Comparison of ENCODE assay signal across 16 mouse cellular contexts in the genomic region with DNA sequence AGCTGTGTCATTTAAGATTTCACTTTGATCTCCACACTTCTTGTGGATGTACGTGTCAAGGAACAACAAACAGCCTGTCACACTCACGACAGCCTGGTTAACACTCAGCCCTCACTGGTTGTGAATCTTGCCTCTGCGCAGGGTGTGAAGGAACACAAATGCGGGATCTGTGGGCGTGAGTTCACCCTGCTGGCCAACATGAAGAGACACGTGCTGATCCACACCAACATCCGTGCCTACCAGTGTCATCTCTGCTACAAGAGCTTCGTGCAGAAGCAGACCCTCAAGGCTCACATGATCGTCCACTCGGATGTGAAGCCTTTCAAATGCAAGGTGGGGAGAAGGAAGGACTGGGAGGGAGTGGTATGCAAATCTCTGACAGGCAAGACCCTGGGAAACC. TPM values are rescaled to one million over a fixed set of nuclear protein-coding genes. Genes with fewer than 3 reads are reported as not detected.
"Had no signal": no experiment of that assay in that cellular context is flagged by ENCODE, and none has a peak within 500 bp of the region (broad histone marks: within the 10 kb centered on the region; RNA-seq: fewer than 3 reads in every experiment).

No protein-coding gene starts in this region.

- H3K36me3 ChIP-seq: limb, embryonic 12.5 days; liver, embryonic 13.5 days; lung, embryonic 15.5 days; midbrain, embryonic 13.5 days; neural tube, embryonic 12.5 days had no signal

- H3K27me3 ChIP-seq: limb, embryonic 12.5 days; liver, embryonic 13.5 days; lung, embryonic 15.5 days; midbrain, embryonic 13.5 days; neural tube, embryonic 12.5 days had no signal

- H3K27ac ChIP-seq: limb, embryonic 12.5 days; liver, embryonic 13.5 days; lung, embryonic 15.5 days; macrophage; midbrain, embryonic 13.5 days; neural tube, embryonic 12.5 days had no signal

- ATAC-seq: liver, postnatal 0 days; midbrain, embryonic 13.5 days had no signal

- H3K9me3 ChIP-seq: limb, embryonic 12.5 days; liver, embryonic 13.5 days; lung, embryonic 15.5 days; midbrain, embryonic 13.5 days; neural tube, embryonic 12.5 days had no signal

- DNase-seq: kidney, postnatal 10 days; kidney, postnatal 4 days; liver; liver, embryonic 13.5 days; liver, postnatal 0 days; lung, postnatal 14 days; right cerebral cortex, postnatal 4 days; spleen, adult 18-20 months; thymus, postnatal 4 days had no signal

- H3K9ac ChIP-seq: limb, embryonic 12.5 days; liver, embryonic 13.5 days; liver, postnatal 0 days; lung, embryonic 15.5 days; midbrain, embryonic 13.5 days; neural tube, embryonic 12.5 days had no signal

- H3K4me2 ChIP-seq: limb, embryonic 12.5 days; liver, embryonic 13.5 days; lung, embryonic 15.5 days; midbrain, embryonic 13.5 days; neural tube, embryonic 12.5 days had no signal

- H3K4me3 ChIP-seq: limb, embryonic 12.5 days; liver, embryonic 13.5 days; lung, embryonic 15.5 days; megakaryocyte, embryonic 14.5 days; midbrain, embryonic 13.5 days; neural tube, embryonic 12.5 days had no signal

RNA-seq across cellular contexts. Expression of gene Zfp366, which starts 49.3 kb away (rescaled TPM):
- total RNA-seq: monocyte, adult 5-6 weeks had no signal
